Mouse (Mus musculus): ENCODE measurements around the gene Olfr1303.

Olfr1303 gene

DNA sequence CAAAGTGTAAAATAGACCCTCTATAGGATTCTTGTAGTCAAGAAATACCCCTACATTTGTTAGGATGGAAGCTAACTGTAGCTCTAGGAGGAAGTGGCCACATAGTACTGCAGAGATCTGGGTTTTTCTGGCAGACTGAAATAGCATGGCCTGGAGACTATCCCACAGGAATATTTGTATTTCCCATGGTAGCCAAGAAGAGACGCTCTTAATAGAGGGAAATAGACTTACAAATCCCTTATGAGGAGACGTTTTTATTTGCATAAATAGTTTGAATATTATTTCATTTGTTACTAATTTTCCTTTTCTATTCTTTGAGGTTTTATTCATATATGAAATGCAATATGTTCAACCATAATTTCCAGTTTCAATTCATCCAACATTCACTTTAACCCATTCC is at the start of gene Olfr1303:
Gene Olfr1303 (minus strand): TSS at position 101 of the 400 bp plus-strand sequence.
- DNase-seq (ENCODE audit: low read depth, low spot score): no peak

DNA sequence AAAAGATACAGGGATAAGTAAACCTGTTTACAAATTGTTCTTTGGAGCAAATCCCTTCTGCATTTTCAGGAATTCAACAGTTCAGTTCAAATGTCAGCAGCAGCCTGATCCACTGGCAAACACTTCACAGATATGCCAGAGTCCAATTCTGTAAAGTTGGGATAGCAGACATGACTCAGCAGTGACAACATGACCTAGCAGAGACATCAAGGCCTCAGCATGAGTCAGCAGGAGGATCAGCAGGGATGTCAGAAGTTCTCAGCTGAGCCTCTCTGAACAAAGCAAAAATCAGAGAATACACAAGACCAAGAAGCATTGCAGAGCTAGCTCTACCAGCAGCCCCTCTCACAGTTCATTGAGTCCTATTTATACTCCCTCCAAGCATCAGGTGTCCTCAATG is 7.2 kb downstream of the Olfr1303 start:
- no peak for DNase-seq (ENCODE audit: low read depth, low spot score)

DNA sequence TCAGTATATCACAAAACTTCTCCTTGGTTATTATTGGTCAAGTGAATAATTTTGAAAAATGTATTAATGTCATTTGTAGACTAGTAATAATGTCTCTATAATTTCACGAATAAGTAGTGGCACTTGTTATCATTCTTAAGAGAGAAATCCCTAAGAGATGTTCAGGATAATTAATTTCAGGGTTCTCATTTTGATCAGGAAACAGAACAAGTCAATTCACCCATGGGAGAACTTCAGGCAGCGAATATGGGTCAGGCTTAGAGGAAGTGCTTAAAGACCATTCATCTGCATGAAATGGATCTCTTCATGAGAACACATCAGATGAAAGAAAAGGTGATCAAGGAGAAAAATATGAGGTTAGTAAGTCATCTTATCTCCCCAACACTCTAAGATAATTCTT is 43.0 kb downstream of the Olfr1303 start, which contains the start of gene Olfr1302:
Gene Olfr1302 (plus strand): TSS at position 301 of the 400 bp plus-strand sequence.
- DNase-seq (ENCODE audit: low read depth, low spot score): no peak

Measured in 3T3-L1 (cell line).